Mouse (Mus musculus): ENCODE measurements around the gene Rnf40. TPM values are rescaled to one million over a fixed set of nuclear protein-coding genes. Genes with fewer than 3 reads are reported as not detected.
"Not testable (repeated sequence)": the region's sequence is repeated elsewhere in the genome, so short reads cannot be mapped to it uniquely, and the experiment has no call there.

The Rnf40 gene
- total and polyA plus RNA-seq, 3 experiments = 49.5 to 75.1 TPM; not detected in 1

- H3K27me3 ChIP-seq (ENCODE audit: control insufficient read depth in 1 of 2, insufficient read depth in 2 of 2, low read length in 2 of 2) = no peaks in the 10 kb centered on the region
Measured at GRCm38 (mm10) chr7:127642254-127642653, 53.7 kb downstream of the Rnf40 start.

GRCm38 (mm10) chr7:127646363-127646762 lies 57.8 kb downstream of the Rnf40 start:
- Histone ChIP-seq H3K36me3 (ENCODE audit: control insufficient read depth in 1 of 2, insufficient read depth in 2 of 2, low read length in 2 of 2) (peaks cover 0 to 14% of the 10 kb centered on the region in 2 experiments; a peak in 2 of 4 replicates), H3K9me3 (replicated peaks; ENCODE audit: insufficient read depth, low read length) (no peaks in the 10 kb centered on the region), H3K4me1 (ENCODE audit: control insufficient read depth in 1 of 2, insufficient read depth in 2 of 2, low read length in 2 of 2) (peaks cover 3 to 11% of the 10 kb centered on the region in 2 experiments), H3K27me3 (ENCODE audit: control insufficient read depth in 1 of 2, insufficient read depth in 2 of 2, low read length in 2 of 2) (no peaks in the 10 kb centered on the region), H3K9ac (ENCODE audit: control insufficient read depth, low read depth, low read length, poor library complexity, severe bottlenecking) (no peak overlapping the region), H3K79me2 (ENCODE audit: control insufficient read depth, insufficient read depth, low read length, poor library complexity) (no peaks in the 10 kb centered on the region), H3K27ac (ENCODE audit: control insufficient read depth, low read depth, low read length) (no peak overlapping the region), H3K4me3 (ENCODE audit: control insufficient read depth in 1 of 2, insufficient read depth in 1 of 2, low read depth in 2 of 2, low read length in 2 of 2) (no peak overlapping the region)
- DNase-seq (ENCODE audit: low read depth, low spot score) = no peak
- no peak for TF ChIP-seq CTCF (IDR thresholded peaks at IDR 0.05 in 2 of 3, conservative IDR thresholded peaks at IDR 0.05 in 1 of 3; ENCODE audit: control insufficient read depth in 1 of 3, insufficient read depth in 1 of 3, low read depth in 2 of 3, low read length in 3 of 3, poor library complexity in 1 of 3, severe bottlenecking in 1 of 3)
- no peak for TF ChIP-seq POLR2A (IDR thresholded peaks at IDR 0.05; ENCODE audit: control insufficient read depth in 1 of 2, insufficient read depth in 1 of 2, low read depth in 1 of 2, low read length in 2 of 2, poor library complexity in 1 of 2)

More at GRCm38 (mm10) chr7:127642254-127642653, 53.7 kb downstream of the Rnf40 start:
- Histone ChIP-seq H3K27ac (ENCODE audit: control insufficient read depth, low read depth, low read length) (no peak overlapping the region), H3K79me2 (ENCODE audit: control insufficient read depth, insufficient read depth, low read length, poor library complexity) (no peaks in the 10 kb centered on the region), H3K4me1 (ENCODE audit: control insufficient read depth in 1 of 2, insufficient read depth in 2 of 2, low read length in 2 of 2) (peaks cover 3 to 7% of the 10 kb centered on the region in 2 experiments; a peak in 2 of 4 replicates), H3K36me3 (ENCODE audit: control insufficient read depth in 1 of 2, insufficient read depth in 2 of 2, low read length in 2 of 2) (peaks cover 0 to 8% of the 10 kb centered on the region in 2 experiments; a peak in 2 of 4 replicates), H3K9me3 (replicated peaks; ENCODE audit: insufficient read depth, low read length) (no peaks in the 10 kb centered on the region), H3K9ac (ENCODE audit: control insufficient read depth, low read depth, low read length, poor library complexity, severe bottlenecking) (no peak overlapping the region), H3K4me3 (ENCODE audit: control insufficient read depth in 1 of 2, insufficient read depth in 1 of 2, low read depth in 2 of 2, low read length in 2 of 2) (no peak overlapping the region)
- no peak for DNase-seq (ENCODE audit: low read depth, low spot score)
- TF ChIP-seq RAD21 (IDR thresholded peaks at IDR 0.05; ENCODE audit: low read depth, low read length) (no peak), CHD2 (IDR thresholded peaks at IDR 0.05; ENCODE audit: low read length) (no peak), ZNF384 (IDR thresholded peaks at IDR 0.05; ENCODE audit: low read depth, low read length) (peak; percentile 64), MEF2A (IDR thresholded peaks at IDR 0.05; ENCODE audit: extremely low read depth, insufficient replicate concordance, low read depth, low read length, poor library complexity, severe bottlenecking) (no peak)

- not testable (repeated sequence) for H3K79me2 ChIP-seq (ENCODE audit: control insufficient read depth, insufficient read depth, low read length, poor library complexity); H3K27ac ChIP-seq (ENCODE audit: control insufficient read depth, low read depth, low read length); H3K9me3 ChIP-seq (replicated peaks; ENCODE audit: insufficient read depth, low read length); DNase-seq (ENCODE audit: low read depth, low spot score); H3K4me3 ChIP-seq (ENCODE audit: control insufficient read depth in 1 of 2, insufficient read depth in 1 of 2, low read depth in 2 of 2, low read length in 2 of 2); H3K9ac ChIP-seq (ENCODE audit: control insufficient read depth, low read depth, low read length, poor library complexity, severe bottlenecking); H3K4me1 ChIP-seq (ENCODE audit: control insufficient read depth in 1 of 2, insufficient read depth in 2 of 2, low read length in 2 of 2); H3K27me3 ChIP-seq (ENCODE audit: control insufficient read depth in 1 of 2, insufficient read depth in 2 of 2, low read length in 2 of 2)
- peaks cover 0 to 11% of the 10 kb centered on the region in 2 experiments; a peak in 2 of 4 replicates for H3K36me3 ChIP-seq (ENCODE audit: control insufficient read depth in 1 of 2, insufficient read depth in 2 of 2, low read length in 2 of 2)
Measured at GRCm38 (mm10) chr7:127647576-127647975, 59.0 kb downstream of the Rnf40 start.

GRCm38 (mm10) chr7:127648516-127649201 lies 60.1 kb downstream of the Rnf40 start:
- Histone ChIP-seq H3K79me2 (ENCODE audit: control insufficient read depth, insufficient read depth, low read length, poor library complexity) (no peaks in the 10 kb centered on the region), H3K4me3 (ENCODE audit: control insufficient read depth in 1 of 2, insufficient read depth in 1 of 2, low read depth in 2 of 2, low read length in 2 of 2) (no peak overlapping the region), H3K9me3 (replicated peaks; ENCODE audit: insufficient read depth, low read length) (no peaks in the 10 kb centered on the region), H3K4me1 (ENCODE audit: control insufficient read depth in 1 of 2, insufficient read depth in 2 of 2, low read length in 2 of 2) (peaks cover 3 to 6% of the 10 kb centered on the region in 2 experiments), H3K27ac (ENCODE audit: control insufficient read depth, low read depth, low read length) (peak overlapping the region; percentile 30), H3K9ac (ENCODE audit: control insufficient read depth, low read depth, low read length, poor library complexity, severe bottlenecking) (no peak overlapping the region; the same call in 1 of the 2 replicates), H3K27me3 (ENCODE audit: control insufficient read depth in 1 of 2, insufficient read depth in 2 of 2, low read length in 2 of 2) (no peaks in the 10 kb centered on the region), H3K36me3 (ENCODE audit: control insufficient read depth in 1 of 2, insufficient read depth in 2 of 2, low read length in 2 of 2) (peaks cover 0 to 11% of the 10 kb centered on the region in 2 experiments; a peak in 2 of 4 replicates)
- peak; percentile 46 for DNase-seq (ENCODE audit: low read depth, low spot score)
- TF ChIP-seq BHLHE40 (IDR thresholded peaks at IDR 0.05; ENCODE audit: borderline replicate concordance, low read depth, low read length) = peak; percentile 63; the same call in 1 of the 2 replicates
- TF ChIP-seq MEF2A (IDR thresholded peaks at IDR 0.05; ENCODE audit: extremely low read depth, insufficient replicate concordance, low read depth, low read length, poor library complexity, severe bottlenecking) = no peak
- TF ChIP-seq NRF1 (IDR thresholded peaks at IDR 0.05; ENCODE audit: insufficient read depth, low read depth, low read length, poor library complexity, severe bottlenecking) = no peak
- TF ChIP-seq USF2 (IDR thresholded peaks at IDR 0.05; ENCODE audit: borderline replicate concordance in 1 of 2, insufficient read depth in 1 of 2, low read depth in 1 of 2, low read length in 2 of 2) = peak in 1 of 2 experiments; percentile 64; a peak in 2 of 4 replicates
- peak; percentile 91 for TF ChIP-seq USF1 (IDR thresholded peaks at IDR 0.05; ENCODE audit: low read depth, low read length)
- TF ChIP-seq GABPA (IDR thresholded peaks at IDR 0.05; ENCODE audit: low read depth, low read length) = no peak
- TF ChIP-seq HCFC1 (IDR thresholded peaks at IDR 0.05; ENCODE audit: low read depth, low read length) = no peak
- no peak for TF ChIP-seq MAFK (IDR thresholded peaks at IDR 0.05; ENCODE audit: borderline replicate concordance, low read depth, low read length)
- no peak for TF ChIP-seq KAT2A (conservative IDR thresholded peaks at IDR 0.05; ENCODE audit: low read depth, low read length)
- TF ChIP-seq NELFE (IDR thresholded peaks at IDR 0.05; ENCODE audit: low read depth, low read length) = no peak
- TF ChIP-seq UBTF (IDR thresholded peaks at IDR 0.05; ENCODE audit: borderline replicate concordance, insufficient read depth, low read depth, low read length) = no peak
- TF ChIP-seq SMC3 (IDR thresholded peaks at IDR 0.05; ENCODE audit: low read depth, low read length) = no peak
- no peak for TF ChIP-seq CHD2 (IDR thresholded peaks at IDR 0.05; ENCODE audit: low read length)
